Mouse (Mus musculus) cerebellum, adult 11 months (tissue): Measurements from ENCODE around the gene Cisd3.

ENCODE experiments used
- DNase-seq: peaks from one replicate; pipeline ENCODE4 v3.0.0; 2022

Gene Cisd3

GRCm38 (mm10) chr11:97663528-97664338, 21.9 kb upstream of the Cisd3 start:
- DNase-seq, result peak; percentile 54

- no peak for DNase-seq
Measured at GRCm38 (mm10) chr11:97664339-97664665, 21.3 kb upstream of the Cisd3 start.

GRCm38 (mm10) chr11:97664771-97665240, 20.8 kb upstream of the Cisd3 start:
- DNase-seq, result no peak

GRCm38 (mm10) chr11:97665431-97665830, 20.2 kb upstream of the Cisd3 start:
- DNase-seq, result no peak

- DNase-seq, result no peak
Measured at GRCm38 (mm10) chr11:97666221-97666620, 19.4 kb upstream of the Cisd3 start.

- DNase-seq, result no peak
Measured at GRCm38 (mm10) chr11:97666794-97667193, 18.8 kb upstream of the Cisd3 start.

- no peak for DNase-seq
Measured at GRCm38 (mm10) chr11:97668160-97668559, 17.5 kb upstream of the Cisd3 start.

- DNase-seq, result no peak
Measured at GRCm38 (mm10) chr11:97669268-97669667, 16.4 kb upstream of the Cisd3 start.

- no peak for DNase-seq
Measured at GRCm38 (mm10) chr11:97669829-97670228, 15.8 kb upstream of the Cisd3 start.

- DNase-seq, result no peak
Measured at GRCm38 (mm10) chr11:97670234-97671176, 15.1 kb upstream of the Cisd3 start.

- DNase-seq, result no peak
Measured at GRCm38 (mm10) chr11:97671177-97671527, 14.5 kb upstream of the Cisd3 start.

GRCm38 (mm10) chr11:97673148-97673547, 12.5 kb upstream of the Cisd3 start:
- DNase-seq, result no peak

- DNase-seq, result no peak
Measured at GRCm38 (mm10) chr11:97676050-97676754, 9.4 kb upstream of the Cisd3 start.

- DNase-seq, result no peak
Measured at GRCm38 (mm10) chr11:97677381-97677780, 8.2 kb upstream of the Cisd3 start.

GRCm38 (mm10) chr11:97677842-97678241, 7.8 kb upstream of the Cisd3 start:
- DNase-seq, result no peak

GRCm38 (mm10) chr11:97678301-97678700, 7.3 kb upstream of the Cisd3 start:
- DNase-seq, result no peak

GRCm38 (mm10) chr11:97680430-97680829, 5.2 kb upstream of the Cisd3 start:
- DNase-seq, result no peak

GRCm38 (mm10) chr11:97682504-97683055, 3.0 kb upstream of the Cisd3 start:
- DNase-seq, result no peak

GRCm38 (mm10) chr11:97684063-97684680, 1.5 kb upstream of the Cisd3 start:
- no peak for DNase-seq

GRCm38 (mm10) chr11:97684766-97685165, 860 bp upstream of the Cisd3 start:
- no peak for DNase-seq

- DNase-seq, result no peak
Measured at GRCm38 (mm10) chr11:97686322-97686908, 789 bp downstream of the Cisd3 start.

GRCm38 (mm10) chr11:97687061-97687460, 1.4 kb downstream of the Cisd3 start:
- no peak for DNase-seq
